Mouse (Mus musculus) lung, adult 2 months (tissue): ENCODE data around the gene Itgb4.

Experiments
- CTCF ChIP-seq: fragments of 200-500 bp; IDR thresholded peaks from 2 replicates; pipeline ENCODE4 v1.5.1; 2011; ENCODE audit warnings: mild to moderate bottlenecking, low read length, control low read depth; ENCODE audit not compliant: insufficient read depth
- POLR2A ChIP-seq: fragments of 200-500 bp; IDR thresholded peaks from 2 replicates; pipeline ENCODE4 v1.6.1; 2011; ENCODE audit warnings: low read depth, mild to moderate bottlenecking, control low read depth, low read length, borderline replicate concordance; ENCODE audit errors: extremely low read depth

DNA sequence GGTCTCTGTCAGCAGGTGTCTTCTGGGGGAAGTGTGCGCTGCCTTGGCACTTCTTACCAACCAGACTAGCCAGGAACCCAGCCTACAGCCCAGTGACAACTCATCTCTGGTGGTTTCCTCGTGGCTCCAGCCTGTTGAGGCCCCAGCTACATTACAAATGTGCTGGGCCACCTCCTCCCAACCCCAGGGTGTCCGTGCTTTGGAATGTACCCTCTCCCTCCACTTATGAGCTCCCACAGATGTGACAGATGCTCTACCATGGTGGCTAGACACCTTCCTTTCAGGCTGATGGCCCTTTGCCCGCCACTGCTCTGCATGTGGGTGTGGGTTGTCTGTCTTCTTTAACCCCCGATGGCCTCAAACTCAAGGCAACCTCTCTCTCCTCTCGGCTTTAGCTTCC, 27.2 kb downstream of the Itgb4 start:
- TF ChIP-seq CTCF (no peak), POLR2A (no peak)
